Mouse (Mus musculus) lung, embryonic 16.5 days (tissue): ENCODE data around the gene Lilra6. TPM values are rescaled to one million over a fixed set of nuclear protein-coding genes. Genes with fewer than 3 reads are reported as not detected.
"Not testable (repeated sequence)": the region's sequence is repeated elsewhere in the genome, so short reads cannot be mapped to it uniquely, and the experiment has no call there.

Source experiments
- ATAC-seq: fragments of 200-750 bp; cut with Nextera tagmentation; 2 replicates; pipeline ENCODE4 v1.8.0; 2017; ENCODE audit warnings: low read depth, mild to moderate bottlenecking, moderate library complexity
- H3K27ac ChIP-seq: fragments of 300-500 bp; sonication (generic); 2 replicates; pipeline ENCODE4 v1.5.1; 2014; ENCODE audit warnings: mild to moderate bottlenecking, control low read depth, low read length
- H3K27me3 ChIP-seq: fragments of 300-500 bp; sonication (generic); 2 replicates; pipeline ENCODE4 v1.6.1; 2014; ENCODE audit warnings: low read depth, low read length, mixed read lengths; ENCODE audit not compliant: control insufficient read depth, insufficient read depth
- H3K36me3 ChIP-seq: fragments of 300-500 bp; sonication (generic); 2 replicates; pipeline ENCODE4 v1.6.1; 2014; ENCODE audit warnings: low read length; ENCODE audit not compliant: control insufficient read depth, insufficient read depth
- H3K4me1 ChIP-seq: fragments of 300-500 bp; sonication (generic); replicated peaks from 2 replicates; pipeline ENCODE4 v1.6.1; 2014; ENCODE audit warnings: low read length, mixed read lengths; ENCODE audit not compliant: control insufficient read depth, insufficient read depth
- H3K4me2 ChIP-seq: fragments of 300-500 bp; sonication (generic); 2 replicates; pipeline ENCODE4 v1.6.1; 2014; ENCODE audit warnings: low read depth, low read length, control low read depth
- H3K4me3 ChIP-seq: fragments of 300-500 bp; sonication (generic); 2 replicates; pipeline ENCODE4 v1.5.1; 2014; ENCODE audit warnings: mild to moderate bottlenecking, low read length, control low read depth
- H3K9ac ChIP-seq: fragments of 300-500 bp; sonication (generic); 2 replicates; pipeline ENCODE4 v1.6.1; 2014; ENCODE audit warnings: low read length, control low read depth
- H3K9me3 ChIP-seq: fragments of 300-500 bp; sonication (generic); 2 replicates; pipeline ENCODE4 v1.6.1; 2016; ENCODE audit warnings: low read length; ENCODE audit not compliant: control insufficient read depth
- WGBS: fragments of 180-500 bp; shearing (Covaris S2); extraction: QIAGEN DNeasy Blood & Tissue Kit; methylation state at CpG from one replicate; pipeline ENCODE4 v1.1.7; 2014; 5-methylcytosine and 5-hydroxymethylcytosine counted together
- polyA plus RNA-seq: library from polyadenylated mRNA; unstranded; fragments of >200 nt; fragmentation: Nextera tagmentation; extraction: Ambion mirVana; gene quantifications from 2 replicates; pipeline ENCODE4 v1.2.1, GENCODE M21; 2015

Lilra6 gene
- polyA plus RNA-seq = 0.36 and 1.0 TPM in 2 replicates

DNA sequence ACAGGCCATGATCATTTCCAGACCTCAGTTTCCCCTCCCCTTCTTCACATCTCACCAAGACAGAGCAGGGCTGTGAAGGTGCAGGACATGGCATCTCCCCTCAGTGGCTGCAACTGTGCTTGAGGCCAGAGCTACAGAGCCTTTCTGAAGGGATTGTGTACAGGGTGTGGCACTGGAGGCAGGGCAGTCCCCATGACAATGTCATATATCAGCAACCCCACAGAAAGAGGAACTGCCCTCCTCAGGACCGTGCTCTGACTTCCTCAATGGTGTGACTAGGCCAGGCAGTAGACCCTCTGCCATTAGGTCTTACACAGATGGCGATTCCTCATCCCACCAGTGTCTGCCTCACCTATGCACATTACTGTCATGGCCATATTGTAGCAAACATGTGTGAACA lies at the start of gene Lilra6:
Gene Lilra6, minus strand, starts transcription at position 117 of the 400 bp plus-strand sequence.
- not testable (repeated sequence) for H3K4me3 ChIP-seq, H3K9ac ChIP-seq, H3K27me3 ChIP-seq, H3K9me3 ChIP-seq, H3K36me3 ChIP-seq, H3K4me1 ChIP-seq, ATAC-seq, H3K27ac ChIP-seq, H3K4me2 ChIP-seq
- 63% methylated on average over 2 of the region's 2 CpGs for WGBS

DNA sequence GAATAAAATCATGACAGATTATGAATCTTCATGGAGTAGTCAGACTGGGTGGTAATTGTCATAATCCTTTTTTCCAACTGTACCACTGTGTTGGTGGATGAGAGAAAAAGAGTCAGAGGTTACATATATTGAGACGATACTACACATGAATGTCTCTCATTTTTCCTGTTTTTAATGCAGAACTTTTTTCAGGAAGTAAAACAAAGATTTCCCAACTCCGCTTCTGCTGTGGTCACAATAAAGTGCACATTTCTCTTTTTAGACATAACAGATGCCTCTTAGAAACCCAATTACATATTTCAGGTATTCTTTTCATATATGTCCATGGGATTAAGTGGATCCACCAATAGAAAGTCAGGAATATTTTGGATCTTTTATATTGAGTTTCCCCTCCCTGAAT lies 46.7 kb upstream of the Lilra6 start:
- WGBS = 84% methylated on average over 2 of the region's 2 CpGs
- Histone ChIP-seq H3K9ac (no peak overlapping the region), H3K4me1 (no peaks in the 10 kb centered on the region), H3K27ac (no peak overlapping the region), H3K4me2 (no peak overlapping the region), H3K27me3 (no peaks in the 10 kb centered on the region), H3K36me3 (no peaks in the 10 kb centered on the region), H3K4me3 (no peak overlapping the region), H3K9me3 (no peaks in the 10 kb centered on the region)
- no peak for ATAC-seq

DNA sequence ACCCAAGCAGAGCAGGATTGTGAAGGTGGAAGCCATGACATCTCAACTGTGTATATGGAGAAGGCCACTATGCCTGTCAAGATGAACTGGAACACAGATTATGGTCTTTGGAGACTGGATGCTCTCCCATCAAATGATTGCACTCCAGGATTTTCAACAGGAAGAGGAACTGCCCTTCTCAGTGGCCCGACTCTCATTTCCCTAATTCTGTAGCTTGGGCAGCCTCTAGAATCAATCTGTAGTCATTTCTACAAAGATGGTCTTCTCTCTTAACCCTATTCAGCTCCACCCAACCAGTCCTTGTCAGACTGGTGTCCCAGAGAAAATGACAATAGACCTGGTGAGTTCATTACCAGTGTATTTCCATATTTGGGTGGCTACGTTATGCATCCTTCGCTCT lies 42.1 kb upstream of the Lilra6 start:
- Histone ChIP-seq H3K36me3 (no peaks in the 10 kb centered on the region), H3K4me2 (no peak overlapping the region), H3K9ac (no peak overlapping the region), H3K4me3 (no peak overlapping the region), H3K9me3 (no peaks in the 10 kb centered on the region), H3K27me3 (no peaks in the 10 kb centered on the region), H3K27ac (no peak overlapping the region), H3K4me1 (no peaks in the 10 kb centered on the region)
- WGBS = 78% methylated on average over 3 of the region's 3 CpGs
- no peak for ATAC-seq

DNA sequence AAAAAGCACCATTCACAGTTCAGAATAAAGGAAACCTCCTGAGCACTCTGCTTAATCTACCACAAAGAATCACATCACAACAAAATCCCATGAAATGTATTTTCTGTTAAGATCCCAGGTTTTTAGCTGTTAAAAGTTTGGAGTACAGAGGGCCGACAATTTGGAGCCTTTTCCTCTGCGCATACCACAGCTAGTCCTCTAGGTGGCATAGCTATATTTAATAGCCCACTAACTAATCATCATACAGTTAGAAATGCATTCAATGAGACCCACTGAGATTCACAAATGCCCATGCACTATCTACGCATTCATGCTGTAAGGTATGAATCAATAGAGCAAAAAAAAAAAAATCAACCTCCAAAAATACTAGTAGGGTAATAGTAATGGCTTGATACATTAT lies 33.9 kb upstream of the Lilra6 start:
- ATAC-seq = no peak
- Histone ChIP-seq H3K4me3 (no peak overlapping the region), H3K9ac (no peak overlapping the region), H3K27me3 (no peaks in the 10 kb centered on the region), H3K9me3 (no peaks in the 10 kb centered on the region), H3K4me2 (no peak overlapping the region), H3K36me3 (no peaks in the 10 kb centered on the region), H3K27ac (no peak overlapping the region), H3K4me1 (no peaks in the 10 kb centered on the region)
- WGBS = 80% methylated on average over 3 of the region's 3 CpGs

DNA sequence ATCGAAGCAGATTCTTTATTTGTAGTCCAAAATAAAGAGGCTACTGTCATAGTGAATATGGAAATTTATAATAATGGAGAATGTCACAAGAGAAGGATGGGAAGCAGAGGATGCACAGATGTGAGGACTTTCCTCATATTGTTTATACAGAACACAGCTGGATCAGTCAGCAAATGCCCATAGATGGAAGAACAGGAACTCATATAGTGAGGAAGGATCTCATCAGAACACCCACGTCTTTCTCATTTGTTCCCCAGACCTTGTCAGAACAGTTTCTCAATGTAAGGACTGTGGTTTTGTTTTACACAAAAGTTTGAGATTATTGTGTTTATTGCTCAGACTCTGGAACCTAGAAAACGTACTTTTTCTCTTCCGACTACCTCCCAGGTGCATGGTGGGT lies 32.9 kb upstream of the Lilra6 start:
- Histone ChIP-seq H3K9me3 (no peaks in the 10 kb centered on the region), H3K9ac (no peak overlapping the region), H3K27ac (no peak overlapping the region), H3K4me2 (no peak overlapping the region), H3K4me1 (no peaks in the 10 kb centered on the region), H3K4me3 (no peak overlapping the region), H3K27me3 (no peaks in the 10 kb centered on the region), H3K36me3 (no peaks in the 10 kb centered on the region)
- 65% methylated on average over 4 of the region's 4 CpGs for WGBS
- no peak for ATAC-seq

DNA sequence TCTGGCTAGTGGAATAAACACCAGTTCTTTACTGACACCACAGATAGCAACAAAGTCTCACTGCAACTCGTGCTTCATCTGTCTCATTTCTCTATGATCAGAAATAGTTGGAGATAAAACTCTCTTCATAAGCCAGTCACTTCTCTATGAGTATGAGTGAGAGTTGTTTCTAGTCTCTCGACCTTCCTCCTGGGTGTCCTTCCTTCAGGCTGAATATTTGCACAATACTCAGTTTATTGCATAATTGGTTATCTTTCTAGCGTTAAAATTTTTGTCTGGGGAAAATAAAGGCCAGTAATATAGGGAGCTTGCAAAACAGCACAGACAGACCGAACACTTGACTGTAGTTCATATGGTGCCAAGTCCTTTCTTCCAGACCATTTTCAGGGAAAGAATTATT lies 30.8 kb upstream of the Lilra6 start:
- ATAC-seq = no peak

DNA sequence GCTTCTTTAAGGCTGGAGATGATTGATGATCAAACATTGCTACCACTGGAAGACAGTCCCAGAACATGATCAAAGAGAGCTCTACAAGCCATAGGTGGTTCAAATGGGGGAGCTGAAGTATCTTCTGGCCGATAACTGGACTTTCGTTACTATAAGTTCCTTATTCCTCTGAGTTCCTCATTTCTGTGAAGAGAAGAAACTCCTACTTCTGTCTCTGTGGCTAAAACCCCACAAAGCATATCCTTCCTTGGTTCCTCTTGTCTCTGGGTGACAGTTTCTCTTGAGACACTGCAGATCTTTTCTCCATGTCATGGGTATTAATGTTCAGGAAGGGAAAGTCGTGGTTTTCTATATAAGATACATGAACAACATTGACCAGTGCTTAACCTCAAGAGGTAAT lies 25.6 kb upstream of the Lilra6 start:
- ATAC-seq = no peak
- WGBS = 58% methylated on average over 3 of the region's 3 CpGs
- Histone ChIP-seq H3K4me2 (no peak overlapping the region), H3K9ac (no peak overlapping the region), H3K36me3 (no peaks in the 10 kb centered on the region), H3K9me3 (no peaks in the 10 kb centered on the region), H3K27me3 (no peaks in the 10 kb centered on the region), H3K4me3 (no peak overlapping the region), H3K27ac (no peak overlapping the region), H3K4me1 (no peaks in the 10 kb centered on the region)

More for the DNA sequence above, 30.8 kb upstream of the Lilra6 start:
- Histone ChIP-seq H3K4me2 (no peak overlapping the region), H3K36me3 (no peaks in the 10 kb centered on the region), H3K9me3 (no peaks in the 10 kb centered on the region), H3K27me3 (no peaks in the 10 kb centered on the region), H3K9ac (no peak overlapping the region), H3K4me1 (no peaks in the 10 kb centered on the region), H3K4me3 (no peak overlapping the region), H3K27ac (no peak overlapping the region)
- WGBS = 58% methylated on average over 4 of the region's 4 CpGs

DNA sequence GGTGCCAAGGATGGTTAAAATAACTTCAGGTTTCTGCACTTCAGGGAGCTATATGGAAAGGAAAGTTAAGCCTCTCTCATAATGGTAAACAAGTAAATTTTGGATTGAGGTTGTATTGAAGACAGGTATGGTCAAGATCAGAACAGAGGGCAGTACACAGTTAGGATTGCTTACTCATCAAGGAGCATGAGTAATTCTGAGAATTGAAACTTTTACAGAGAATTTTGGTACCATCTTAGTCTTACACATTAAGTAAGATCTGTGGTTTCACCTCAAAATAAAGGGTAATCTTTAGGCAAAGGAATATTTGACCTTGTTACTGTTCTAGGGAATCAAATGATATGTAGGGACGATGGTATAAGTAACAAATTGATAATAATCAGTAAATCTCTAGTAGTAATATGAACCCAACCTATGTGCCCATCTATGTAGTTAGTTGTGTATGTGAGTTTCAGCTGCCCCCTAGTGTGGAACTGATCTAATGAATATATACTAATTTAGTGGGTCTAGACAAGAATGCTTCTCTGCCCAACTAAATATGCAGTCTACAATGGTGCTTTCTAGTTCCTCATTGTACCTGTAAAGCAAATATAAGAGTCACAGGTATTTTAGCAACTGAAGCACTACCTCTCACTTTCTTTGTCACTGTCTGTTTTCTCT lies 24.7 kb upstream of the Lilra6 start:
- Histone ChIP-seq H3K4me3 (no peak overlapping the region), H3K27ac (no peak overlapping the region), H3K9me3 (no peaks in the 10 kb centered on the region), H3K4me2 (no peak overlapping the region), H3K9ac (no peak overlapping the region), H3K27me3 (no peaks in the 10 kb centered on the region), H3K36me3 (no peaks in the 10 kb centered on the region), H3K4me1 (no peaks in the 10 kb centered on the region)
- 45% methylated on average over 1 of the region's 1 CpGs for WGBS
- ATAC-seq = no peak

DNA sequence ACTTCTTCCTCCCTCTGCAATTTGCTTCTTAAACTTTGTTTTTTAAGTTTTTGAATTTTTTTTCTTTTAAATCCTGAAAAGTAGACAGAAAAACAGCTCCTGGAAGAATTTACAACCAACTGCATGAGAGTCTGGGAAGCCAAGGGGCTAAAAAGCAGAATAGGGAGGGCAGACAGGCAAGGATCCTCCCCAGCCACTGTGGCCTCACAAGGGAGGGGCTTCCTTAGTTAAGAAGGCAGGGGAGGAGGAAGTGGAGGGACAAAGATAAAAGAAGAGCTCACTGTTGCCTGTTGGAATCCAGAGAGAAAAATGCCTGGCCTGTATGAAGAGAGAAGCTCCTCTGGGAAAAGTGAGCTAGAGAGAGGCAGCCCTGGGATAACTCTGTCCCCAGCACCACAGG lies 20.2 kb upstream of the Lilra6 start:
- H3K27me3 ChIP-seq, H3K4me2 ChIP-seq, H3K9me3 ChIP-seq, H3K27ac ChIP-seq, H3K9ac ChIP-seq, H3K4me3 ChIP-seq, H3K4me1 ChIP-seq, H3K36me3 ChIP-seq, ATAC-seq: not testable (repeated sequence)

DNA sequence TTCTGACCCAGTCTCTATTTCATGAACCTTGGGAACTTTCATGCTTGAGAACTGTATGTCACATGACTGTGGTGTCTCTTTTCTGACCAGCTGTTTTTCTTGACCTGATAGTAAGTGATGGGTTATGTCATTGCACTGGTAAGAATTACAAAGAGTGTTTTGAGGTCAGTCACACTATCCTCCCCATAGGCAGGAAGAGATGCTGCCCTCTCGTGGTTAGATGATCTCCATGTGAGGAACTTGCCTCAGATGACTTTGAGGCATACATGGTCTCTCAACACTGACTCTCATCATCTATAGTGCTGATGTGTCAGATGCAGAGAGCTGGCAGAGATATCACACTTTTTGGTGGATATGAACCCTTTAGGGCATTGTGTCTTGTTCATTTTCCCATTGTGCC lies 11.6 kb downstream of the Lilra6 start:
- H3K9me3 ChIP-seq = no peaks in the 10 kb centered on the region

More for the DNA sequence above, 11.6 kb downstream of the Lilra6 start:
- Histone ChIP-seq H3K4me2 (no peak overlapping the region), H3K36me3 (no peaks in the 10 kb centered on the region), H3K9ac (no peak overlapping the region), H3K27me3 (no peaks in the 10 kb centered on the region), H3K4me1 (no peaks in the 10 kb centered on the region), H3K27ac (no peak overlapping the region), H3K4me3 (no peak overlapping the region)
- no peak for ATAC-seq
- WGBS = 19% methylated on average over 1 of the region's 1 CpGs
